ENCODE assay signal across 25 mouse cellular contexts in the genomic region with DNA sequence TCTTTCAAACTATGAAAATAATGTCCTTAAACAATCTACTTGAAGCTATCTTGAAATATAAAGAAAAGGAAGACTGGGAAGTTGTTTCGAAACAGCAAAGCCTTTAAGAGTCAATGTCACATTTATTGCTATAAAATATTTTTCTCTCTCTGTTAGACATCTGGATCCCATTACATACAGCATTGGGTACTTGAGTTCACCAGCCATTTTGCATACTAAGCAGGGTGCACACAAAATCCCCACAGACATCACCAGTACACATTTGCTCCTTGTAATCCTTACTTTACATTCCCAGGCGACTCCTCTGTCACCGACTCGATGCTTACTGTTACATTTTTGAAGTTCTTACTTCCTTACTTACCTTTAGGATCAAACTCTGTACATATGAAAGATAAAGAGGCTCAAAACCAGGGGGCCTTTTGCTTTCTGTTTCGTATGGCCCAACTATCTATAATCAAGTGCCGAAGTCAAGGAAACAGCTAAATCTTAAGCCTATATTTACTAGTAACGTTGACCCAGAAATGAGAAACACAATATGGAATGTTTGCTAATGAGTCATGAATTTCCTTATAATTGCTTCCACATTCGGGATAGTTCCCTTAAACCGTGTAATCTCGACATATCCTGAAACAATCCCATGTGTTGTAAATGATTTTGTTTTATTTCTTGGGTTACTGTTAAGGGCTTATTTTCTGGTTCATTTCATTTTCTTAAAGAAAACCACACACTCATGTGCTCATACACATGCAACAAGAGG. TPM values are rescaled to one million over a fixed set of nuclear protein-coding genes. Genes with fewer than 3 reads are reported as not detected.
DNase-seq lines count a peak whose midpoint lies in the region; ATAC-seq and TF ChIP-seq lines count a peak whose summit lies in the region.
"Had no signal": no experiment of that assay in that cellular context is flagged by ENCODE, and none has a peak within 500 bp of the region (broad histone marks: within the 10 kb centered on the region; RNA-seq: fewer than 3 reads in every experiment).

No protein-coding gene starts in this region.

- H3ac ChIP-seq in C2C12 (ENCODE audit: control insufficient read depth, insufficient read length, low read depth): no peak overlapping the region

- no peak for ATAC-seq in embryonic facial prominence, embryonic 15.5 days (ENCODE audit: insufficient number of reproducible peaks, low FRiP score, low TSS enrichment, low read depth)
- ATAC-seq in limb, embryonic 11.5 days (ENCODE audit: insufficient number of reproducible peaks, low FRiP score, low TSS enrichment, low read depth): no peak
- no peak for ATAC-seq in heart, embryonic 12.5 days (ENCODE audit: insufficient number of reproducible peaks, low FRiP score)
- ATAC-seq: forebrain, embryonic 15.5 days; inflammation-experienced regulatory T-cells, adult 6 months; midbrain, embryonic 16.5 days had no signal

- DNase-seq in 3T3-L1 (ENCODE audit: low read depth, low spot score): peak; percentile 78
- DNase-seq in limb, embryonic 11.5 days (ENCODE audit: low spot score): peak; percentile 40
- no peak for DNase-seq in cerebellum, adult 9-11 months
- DNase-seq in lung, postnatal 14 days: no peak
- DNase-seq: adrenal gland, postnatal 36 days; cerebellum, postnatal 10 days; gastrocnemius, postnatal 14 days; heart, adult 18-20 months; kidney, adult 2 months; kidney, postnatal 14 days; layer of hippocampus, postnatal 36 days; lung, embryonic 14.5 days; lung, postnatal 36 days; thymus, adult 2 months had no signal

- peak overlapping the region; percentile 55; the same call in 1 of the 2 replicates for H3K27ac ChIP-seq in embryonic facial prominence, embryonic 15.5 days (replicated peaks)
- no peak overlapping the region for H3K27ac ChIP-seq in limb, embryonic 11.5 days (replicated peaks; ENCODE audit: low read depth, low read length)
- no peak overlapping the region for H3K27ac ChIP-seq in heart, embryonic 12.5 days (ENCODE audit: poor library complexity, severe bottlenecking)
- H3K27ac ChIP-seq: forebrain, embryonic 15.5 days; heart, embryonic 13.5 days; hindbrain, embryonic 12.5 days; layer of hippocampus, adult 2 months; limb, embryonic 15.5 days; liver, embryonic 14.5 days had no signal

- 26% methylated on average over 10 of the region's 10 CpGs for WGBS in embryonic facial prominence, embryonic 15.5 days
- WGBS in limb, embryonic 11.5 days: 37% methylated on average over 10 of the region's 10 CpGs
- 78% methylated on average over 10 of the region's 10 CpGs for WGBS in heart, embryonic 12.5 days

- no peaks in the 10 kb centered on the region for H3K79me3 ChIP-seq in C2C12 (ENCODE audit: low read depth)

- no peaks in the 10 kb centered on the region for H3K9me3 ChIP-seq in embryonic facial prominence, embryonic 15.5 days (replicated peaks)
- no peaks in the 10 kb centered on the region for H3K9me3 ChIP-seq in limb, embryonic 11.5 days (ENCODE audit: control insufficient read depth, low read length)
- H3K9me3 ChIP-seq in heart, embryonic 12.5 days (replicated peaks): no peaks in the 10 kb centered on the region
- H3K9me3 ChIP-seq: forebrain, embryonic 15.5 days; heart, embryonic 13.5 days; hindbrain, embryonic 12.5 days; limb, embryonic 15.5 days had no signal

- no peaks in the 10 kb centered on the region for H3K36me3 ChIP-seq in C2C12 (ENCODE audit: control insufficient read depth, insufficient read depth)
- H3K36me3 ChIP-seq in embryonic facial prominence, embryonic 15.5 days: no peaks in the 10 kb centered on the region
- no peaks in the 10 kb centered on the region for H3K36me3 ChIP-seq in limb, embryonic 11.5 days (ENCODE audit: control insufficient read depth, insufficient read depth, low read length)
- H3K36me3 ChIP-seq in heart, embryonic 12.5 days: no peaks in the 10 kb centered on the region
- H3K36me3 ChIP-seq: forebrain, embryonic 15.5 days; heart, embryonic 13.5 days; hindbrain, embryonic 12.5 days; limb, embryonic 15.5 days had no signal

- H3K79me2 ChIP-seq in C2C12 (ENCODE audit: control insufficient read depth, insufficient read depth): no peaks in the 10 kb centered on the region

- peaks cover 7% of the 10 kb centered on the region; the same call in 1 of the 2 replicates for H3K4me1 ChIP-seq in embryonic facial prominence, embryonic 15.5 days
- 0 out of 2 replicates have a peak, but pooled peaks cover 2% of the 10 kb centered on the region for H3K4me1 ChIP-seq in limb, embryonic 11.5 days (ENCODE audit: control insufficient read depth, insufficient read depth, low read length)
- no peaks in the 10 kb centered on the region for H3K4me1 ChIP-seq in heart, embryonic 12.5 days (replicated peaks)
- H3K4me1 ChIP-seq: forebrain, embryonic 15.5 days; heart, embryonic 13.5 days; hindbrain, embryonic 12.5 days; limb, embryonic 15.5 days had no signal

- no peak overlapping the region for H3K9ac ChIP-seq in embryonic facial prominence, embryonic 15.5 days
- H3K9ac ChIP-seq in limb, embryonic 11.5 days (ENCODE audit: low read length): no peak overlapping the region
- no peak overlapping the region for H3K9ac ChIP-seq in heart, embryonic 12.5 days
- H3K9ac ChIP-seq: forebrain, embryonic 15.5 days; heart, embryonic 13.5 days; hindbrain, embryonic 12.5 days; limb, embryonic 15.5 days; liver, embryonic 14.5 days; lung, embryonic 14.5 days had no signal

- no peak for TF ChIP-seq CTCF in C2C12 (IDR thresholded peaks at IDR 0.05; ENCODE audit: control insufficient read depth, insufficient read depth, insufficient read length)

- no peaks in the 10 kb centered on the region for H3K27me3 ChIP-seq in C2C12 (ENCODE audit: control insufficient read depth, insufficient read depth, insufficient read length)
- peaks cover 14% of the 10 kb centered on the region for H3K27me3 ChIP-seq in embryonic facial prominence, embryonic 15.5 days
- H3K27me3 ChIP-seq in limb, embryonic 11.5 days (ENCODE audit: control insufficient read depth, insufficient read depth, low read length): no peaks in the 10 kb centered on the region
- no peaks in the 10 kb centered on the region for H3K27me3 ChIP-seq in heart, embryonic 12.5 days (replicated peaks)
- H3K27me3 ChIP-seq: forebrain, embryonic 15.5 days; heart, embryonic 13.5 days; hindbrain, embryonic 12.5 days; limb, embryonic 15.5 days had no signal

- H3K4me2 ChIP-seq in embryonic facial prominence, embryonic 15.5 days (replicated peaks): peak overlapping the region; percentile 29
- H3K4me2 ChIP-seq in limb, embryonic 11.5 days (ENCODE audit: low read depth, severe bottlenecking): no peak overlapping the region
- H3K4me2 ChIP-seq in heart, embryonic 12.5 days: no peak overlapping the region
- H3K4me2 ChIP-seq: forebrain, embryonic 15.5 days; heart, embryonic 13.5 days; hindbrain, embryonic 12.5 days; limb, embryonic 15.5 days; lung, embryonic 14.5 days had no signal

- H3K4me3 ChIP-seq in C2C12 (ENCODE audit: insufficient read depth, poor library complexity, severe bottlenecking): no peak overlapping the region
- H3K4me3 ChIP-seq in embryonic facial prominence, embryonic 15.5 days (replicated peaks): 0 out of 2 replicates have a peak overlapping the region, but pooled peaks have one; percentile 6
- H3K4me3 ChIP-seq in limb, embryonic 11.5 days (ENCODE audit: low read depth, low read length): no peak overlapping the region
- H3K4me3 ChIP-seq in heart, embryonic 12.5 days: no peak overlapping the region
- H3K4me3 ChIP-seq: forebrain, embryonic 15.5 days; heart, embryonic 13.5 days; hindbrain, embryonic 12.5 days; layer of hippocampus, adult 2 months; limb, embryonic 15.5 days had no signal

TF ChIP-seq in C2C12, 6 proteins besides CTCF, POLR2A, EP300 and RAD21:
- no peak for TF ChIP-seq FOSL1 (IDR thresholded peaks at IDR 0.05; ENCODE audit: insufficient read depth, low read length, poor library complexity, severe bottlenecking)
- no peak for TF ChIP-seq USF1 (IDR thresholded peaks at IDR 0.05; ENCODE audit: low read depth)
- TF ChIP-seq CEBPB (IDR thresholded peaks at IDR 0.05; ENCODE audit: low read depth): peak; percentile 10
- TF ChIP-seq MAX (IDR thresholded peaks at IDR 0.05): no peak

RNA-seq across cellular contexts. Expression of gene Nr2f2, which starts 49.8 kb away (rescaled TPM):
- polyA plus RNA-seq in C2C12 (2012; fragmentation: generic; extraction: Trizol): 13.0 TPM
- 32.3 and 35.6 TPM in 2 replicates for polyA plus RNA-seq in embryonic facial prominence, embryonic 15.5 days (2015; fragmentation: Nextera tagmentation; extraction: Ambion mirVana)
- 71.4 and 79.5 TPM in 2 replicates for polyA plus RNA-seq in limb, embryonic 11.5 days (2014; fragmentation: Nextera tagmentation; extraction: Ambion mirVana)
- polyA plus RNA-seq in heart, embryonic 12.5 days (2016; fragmentation: Nextera tagmentation; extraction: Ambion mirVana): 26.5 and 27.7 TPM in 2 replicates

Comparison
In these comparisons a context has a peak if more than half of its experiments do, and no peak if none do; other contexts are left out.
1. DNase-seq: peak in 3T3-L1 (single experiment) and limb, embryonic 11.5 days (single experiment); none in cerebellum, adult 9-11 months (single experiment) and lung, postnatal 14 days (single experiment).